Mouse (Mus musculus): Measurements from ENCODE around the gene Kcnj4.

The Kcnj4 gene

GRCm38 (mm10) chr15:79436481-79436921, 68.5 kb downstream of the Kcnj4 start:
- no peaks in the 10 kb centered on the region for H3K36me3 ChIP-seq (ENCODE audit: control insufficient read depth, insufficient read depth, low read length, poor library complexity, severe bottlenecking)
- no peak for DNase-seq (ENCODE audit: low read depth, low spot score)
- no peaks in the 10 kb centered on the region for H3K27me3 ChIP-seq (ENCODE audit: control insufficient read depth, insufficient read depth, low read length, poor library complexity, severe bottlenecking)

- no peak for DNase-seq (ENCODE audit: low read depth, low spot score)
- H3K27me3 ChIP-seq (ENCODE audit: control insufficient read depth, insufficient read depth, low read length, poor library complexity, severe bottlenecking) = no peaks in the 10 kb centered on the region
- H3K36me3 ChIP-seq (ENCODE audit: control insufficient read depth, insufficient read depth, low read length, poor library complexity, severe bottlenecking) = no peaks in the 10 kb centered on the region
Observed at GRCm38 (mm10) chr15:79435191-79435671, 69.8 kb downstream of the Kcnj4 start.
